Mouse (Mus musculus) B cell, adult (primary cell): Measurements from ENCODE around the gene Vmn1r56. TPM values are rescaled to one million over a fixed set of nuclear protein-coding genes. Genes with fewer than 3 reads are reported as not detected.

Experiments used
- total RNA-seq: library from RNA; stranded (reverse); gene quantifications from 4 replicates; pipeline ENCODE4 v1.2.4, GENCODE M21; 2023; ENCODE audit not compliant: inconsistent age

Gene Vmn1r56
- total RNA-seq, result not detected in 4 replicates

DNA sequence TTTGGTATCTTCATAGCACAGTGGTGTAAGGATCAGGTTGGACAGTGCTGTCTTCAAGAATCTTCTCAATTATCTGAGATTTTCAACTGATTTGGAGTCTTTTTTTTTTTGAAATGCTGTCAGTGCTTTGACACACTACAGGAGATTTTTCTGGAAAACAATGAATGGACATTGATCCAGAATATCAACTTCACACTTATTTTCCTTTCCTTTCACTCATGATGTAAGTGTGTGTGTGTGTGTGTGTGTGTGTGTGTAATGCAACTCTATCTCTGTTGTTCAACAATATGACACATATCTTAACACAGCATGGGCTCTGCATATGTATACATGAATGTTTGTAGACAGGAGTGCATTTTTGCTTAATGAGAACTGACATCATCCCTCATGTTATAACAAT is at the start of gene Vmn1r56:
Gene Vmn1r56 (minus strand): TSS at position 101 of the 400 bp plus-strand sequence.

DNA sequence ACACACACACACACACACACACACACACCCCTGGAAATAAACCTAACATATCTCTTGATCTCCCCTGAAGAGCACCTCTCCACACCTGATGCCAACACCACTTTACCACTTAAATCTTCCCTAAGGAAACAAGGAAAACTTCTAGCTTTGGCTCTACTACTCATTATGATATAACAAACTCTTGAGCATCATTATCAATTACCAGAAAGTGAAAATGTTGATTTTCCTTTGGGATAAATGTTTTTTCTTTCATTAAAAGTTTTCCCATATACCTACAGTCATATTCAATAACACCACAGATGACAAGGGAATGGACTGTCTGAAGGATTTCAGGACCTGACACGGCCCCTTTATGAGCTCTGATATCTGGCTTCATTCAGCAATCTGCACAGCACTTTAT is 21.6 kb upstream of the Vmn1r56 start, which contains the start of gene Vmn1r57:
Gene Vmn1r57 (plus strand): TSS at position 301 of the 400 bp plus-strand sequence.

DNA sequence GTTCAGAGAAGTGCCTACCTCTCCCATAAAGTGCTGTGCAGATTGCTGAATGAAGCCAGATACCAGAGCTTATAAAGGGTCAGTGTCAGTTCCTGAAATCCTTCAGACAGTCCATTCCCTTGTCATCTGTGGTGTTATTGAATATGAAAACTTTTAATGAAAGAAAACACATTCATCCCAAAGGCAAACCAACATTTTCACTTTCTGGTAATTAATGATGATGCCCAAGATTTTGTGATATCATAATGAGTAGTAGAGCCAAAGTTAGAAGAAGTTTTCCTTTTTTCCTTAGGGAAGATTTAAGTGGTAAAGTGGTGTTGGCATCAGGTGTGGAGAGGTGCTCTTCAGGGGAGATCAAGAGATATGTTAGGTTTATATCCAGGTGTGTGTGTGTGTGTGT is 47.0 kb downstream of the Vmn1r56 start, which contains the start of gene Vmn1r55:
Gene Vmn1r55 (minus strand): TSS at position 101 of the 400 bp plus-strand sequence.

Other genes with a start within 250 kb of the Vmn1r56 start
- gene Sbk2, start 232.3 kb downstream of the Vmn1r56 start, total RNA-seq, result 0.35 to 1.0 TPM in 2 of 4 replicates, not detected in the others
- 0.29 TPM in 1 of 4 replicates, not detected in the others for gene Sbk3, start 225.6 kb downstream of the Vmn1r56 start, total RNA-seq
- gene Zfp579, start 200.6 kb downstream of the Vmn1r56 start, total RNA-seq, result 11.6 to 24.7 TPM (median 17.1 TPM) in 4 replicates
- 8.6 to 10.0 TPM (median 9.5 TPM) in 4 replicates for gene Zfp524, start 182.3 kb downstream of the Vmn1r56 start, total RNA-seq
- gene Fiz1, start 182.1 kb downstream of the Vmn1r56 start, total RNA-seq, result 54.1 to 62.6 TPM (median 56.9 TPM) in 4 replicates
- gene Gm44973, start 181.3 kb downstream of the Vmn1r56 start, total RNA-seq, result not detected in 4 replicates
- 42.2 to 48.1 TPM (median 47.2 TPM) in 4 replicates for gene Zfp865, start 176.4 kb downstream of the Vmn1r56 start, total RNA-seq
- not detected in 4 replicates for gene Ccdc106, start 176.2 kb downstream of the Vmn1r56 start, total RNA-seq
- gene 4632433K11Rik, start 162.6 kb downstream of the Vmn1r56 start, total RNA-seq, result not detected in 4 replicates
- 6.6 to 10.3 TPM (median 8.7 TPM) in 4 replicates for gene Zfp784, start 158.3 kb downstream of the Vmn1r56 start, total RNA-seq
- gene Zfp580, start 145.2 kb downstream of the Vmn1r56 start, total RNA-seq, result 1.9 to 4.5 TPM (median 3.5 TPM) in 4 replicates
- gene U2af2, start 134.6 kb downstream of the Vmn1r56 start, total RNA-seq, result 502 to 531 TPM (median 512 TPM) in 4 replicates
- gene Epn1, start 116.5 kb downstream of the Vmn1r56 start, total RNA-seq, result 203 to 221 TPM (median 219 TPM) in 4 replicates
- not detected in 4 replicates for gene Rfpl4, start 79.8 kb downstream of the Vmn1r56 start, total RNA-seq
- gene Rasl2-9, start 70.8 kb downstream of the Vmn1r56 start, total RNA-seq, result 0.51 to 1.2 TPM (median 1.0 TPM) in 3 of 4 replicates, not detected in the other
- gene Vmn1r55, start 47.1 kb downstream of the Vmn1r56 start, total RNA-seq, result not detected in 4 replicates
- gene Vmn1r57, start 21.7 kb upstream of the Vmn1r56 start, total RNA-seq, result not detected in 4 replicates
- not detected in 4 replicates for gene Gm5065, start 153.8 kb upstream of the Vmn1r56 start, total RNA-seq
- not detected in 4 replicates for gene Nlrp2, start 154.3 kb upstream of the Vmn1r56 start, total RNA-seq
- gene Vmn1r58, start 216.6 kb upstream of the Vmn1r56 start, total RNA-seq, result not detected in 4 replicates